Mouse (Mus musculus): ENCODE measurements around the gene Rasal2. TPM values are rescaled to one million over a fixed set of nuclear protein-coding genes. Genes with fewer than 3 reads are reported as not detected.

Gene Rasal2
- total and polyA plus RNA-seq, 3 experiments, result 1.5 to 3.2 TPM; not detected in 1

- Histone ChIP-seq H3K9me3 (replicated peaks; ENCODE audit: insufficient read depth, low read length) (no peaks in the 10 kb centered on the region), H3K4me3 (ENCODE audit: control insufficient read depth in 1 of 2, insufficient read depth in 1 of 2, low read depth in 2 of 2, low read length in 2 of 2) (no peak overlapping the region), H3K27ac (ENCODE audit: control insufficient read depth, low read depth, low read length) (no peak overlapping the region), H3K36me3 (ENCODE audit: control insufficient read depth in 1 of 2, insufficient read depth in 2 of 2, low read length in 2 of 2) (peaks cover 0 to 13% of the 10 kb centered on the region in 2 experiments; a peak in 2 of 4 replicates), H3K27me3 (ENCODE audit: control insufficient read depth in 1 of 2, insufficient read depth in 2 of 2, low read length in 2 of 2) (no peaks in the 10 kb centered on the region), H3K4me1 (ENCODE audit: control insufficient read depth in 1 of 2, insufficient read depth in 2 of 2, low read length in 2 of 2) (peaks cover 2 to 22% of the 10 kb centered on the region in 2 experiments; a peak in 3 of 4 replicates), H3K79me2 (ENCODE audit: control insufficient read depth, insufficient read depth, low read length, poor library complexity) (no peaks in the 10 kb centered on the region), H3K9ac (ENCODE audit: control insufficient read depth, low read depth, low read length, poor library complexity, severe bottlenecking) (no peak overlapping the region)
- peak; percentile 46 to 58; a peak in 3 of 4 replicates for TF ChIP-seq EP300 (IDR thresholded peaks at IDR 0.05; ENCODE audit: low read depth in 1 of 2, low read length in 2 of 2)
- peak; percentile 32; the same call in 1 of the 2 replicates for TF ChIP-seq RCOR1 (IDR thresholded peaks at IDR 0.05; ENCODE audit: low read depth, low read length)
- no peak for TF ChIP-seq HCFC1 (IDR thresholded peaks at IDR 0.05; ENCODE audit: low read depth, low read length)
- TF ChIP-seq GATA1 (IDR thresholded peaks at IDR 0.05; ENCODE audit: low read depth, low read length), result peak; percentile 60
- no peak for TF ChIP-seq MAZ (IDR thresholded peaks at IDR 0.05; ENCODE audit: low read depth, low read length)
- TF ChIP-seq TCF12 (IDR thresholded peaks at IDR 0.05; ENCODE audit: low read depth, low read length), result peak; percentile 59; the same call in 1 of the 2 replicates
- 0 out of 2 replicates have a peak, but pooled peaks have one; percentile 6 for TF ChIP-seq TAL1 (IDR thresholded peaks at IDR 0.05; ENCODE audit: low read length)
- TF ChIP-seq MEF2A (IDR thresholded peaks at IDR 0.05; ENCODE audit: extremely low read depth, insufficient replicate concordance, low read depth, low read length, poor library complexity, severe bottlenecking), result 0 out of 2 replicates have a peak, but pooled peaks have one; percentile 22
- no peak for DNase-seq (ENCODE audit: low read depth, low spot score)
Measured at GRCm38 (mm10) chr1:157452284-157452683, 39.9 kb upstream of the Rasal2 start.

GRCm38 (mm10) chr1:157449981-157450636, 37.7 kb upstream of the Rasal2 start:
- peak; percentile 37 to 49; a peak in 3 of 4 replicates for TF ChIP-seq EP300 (IDR thresholded peaks at IDR 0.05; ENCODE audit: low read depth in 1 of 2, low read length in 2 of 2)
- peak; percentile 32; the same call in 1 of the 2 replicates for TF ChIP-seq ETS1 (IDR thresholded peaks at IDR 0.05; ENCODE audit: low read depth, low read length)
- TF ChIP-seq RAD21 (IDR thresholded peaks at IDR 0.05; ENCODE audit: low read depth, low read length), result no peak; the same call in 1 of the 2 replicates
- TF ChIP-seq ZNF384 (IDR thresholded peaks at IDR 0.05; ENCODE audit: low read depth, low read length), result peak; percentile 53; the same call in 1 of the 2 replicates
- peak; percentile 45; the same call in 1 of the 2 replicates for TF ChIP-seq TBP (IDR thresholded peaks at IDR 0.05; ENCODE audit: low read depth, low read length)
- TF ChIP-seq ZC3H11A (IDR thresholded peaks at IDR 0.05; ENCODE audit: low read depth, low read length), result no peak
- 0 out of 2 replicates have a peak, but pooled peaks have one; percentile 37 for TF ChIP-seq MXI1 (IDR thresholded peaks at IDR 0.05; ENCODE audit: low read depth, low read length)
- 0 out of 2 replicates have a peak, but pooled peaks have one; percentile 50 for TF ChIP-seq UBTF (IDR thresholded peaks at IDR 0.05; ENCODE audit: borderline replicate concordance, insufficient read depth, low read depth, low read length)
- TF ChIP-seq SMC3 (IDR thresholded peaks at IDR 0.05; ENCODE audit: low read depth, low read length), result no peak
- TF ChIP-seq ZMIZ1 (IDR thresholded peaks at IDR 0.05; ENCODE audit: low read depth, low read length), result no peak
- no peak for TF ChIP-seq USF2 (IDR thresholded peaks at IDR 0.05; ENCODE audit: borderline replicate concordance in 1 of 2, insufficient read depth in 1 of 2, low read depth in 1 of 2, low read length in 2 of 2)
- TF ChIP-seq GATA1 (IDR thresholded peaks at IDR 0.05; ENCODE audit: low read depth, low read length), result peak; percentile 85
- TF ChIP-seq TCF12 (IDR thresholded peaks at IDR 0.05; ENCODE audit: low read depth, low read length), result 0 out of 2 replicates have a peak, but pooled peaks have one; percentile 37
- Histone ChIP-seq H3K4me3 (ENCODE audit: control insufficient read depth in 1 of 2, insufficient read depth in 1 of 2, low read depth in 2 of 2, low read length in 2 of 2) (peak overlapping the region; percentile 50 to 56), H3K4me1 (ENCODE audit: control insufficient read depth in 1 of 2, insufficient read depth in 2 of 2, low read length in 2 of 2) (peaks cover 2 to 22% of the 10 kb centered on the region in 2 experiments; a peak in 3 of 4 replicates), H3K9ac (ENCODE audit: control insufficient read depth, low read depth, low read length, poor library complexity, severe bottlenecking) (peak overlapping the region; percentile 53), H3K79me2 (ENCODE audit: control insufficient read depth, insufficient read depth, low read length, poor library complexity) (no peaks in the 10 kb centered on the region), H3K27ac (ENCODE audit: control insufficient read depth, low read depth, low read length) (peak overlapping the region; percentile 40), H3K36me3 (ENCODE audit: control insufficient read depth in 1 of 2, insufficient read depth in 2 of 2, low read length in 2 of 2) (peaks cover 0 to 13% of the 10 kb centered on the region in 2 experiments; a peak in 2 of 4 replicates), H3K27me3 (ENCODE audit: control insufficient read depth in 1 of 2, insufficient read depth in 2 of 2, low read length in 2 of 2) (no peaks in the 10 kb centered on the region), H3K9me3 (replicated peaks; ENCODE audit: insufficient read depth, low read length) (no peaks in the 10 kb centered on the region)
- DNase-seq (ENCODE audit: low read depth, low spot score), result peak; percentile 68

All from MEL (cell line).